Mouse (Mus musculus): Measurements from ENCODE around the gene Usp3.

DNA sequence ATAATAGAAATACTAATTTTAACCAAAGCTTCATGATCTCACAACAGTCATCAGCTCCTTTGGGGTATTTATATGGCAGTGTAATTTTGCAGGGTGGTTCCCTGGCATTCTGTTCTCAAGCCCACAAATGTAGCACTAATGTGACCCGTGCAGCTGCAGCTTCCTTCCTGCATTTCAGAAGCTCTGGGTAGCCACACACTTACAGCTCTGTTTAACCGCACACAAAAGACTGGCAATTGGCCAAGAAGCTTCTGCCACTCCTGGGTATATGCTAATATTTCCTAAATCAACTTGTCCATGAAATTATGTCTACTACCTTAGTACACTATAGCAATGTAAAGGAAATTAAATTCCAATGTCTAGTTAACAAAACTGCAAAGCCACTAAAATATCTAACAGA lies 32.6 kb downstream of the Usp3 start:
- TF ChIP-seq POLR2A (IDR thresholded peaks at IDR 0.05; ENCODE audit: borderline replicate concordance, extremely low read depth, insufficient read depth, insufficient read length, poor library complexity, severe bottlenecking), result no peak
- no peak for TF ChIP-seq CTCF (IDR thresholded peaks at IDR 0.05; ENCODE audit: borderline replicate concordance, extremely low read depth, insufficient read depth, insufficient read length)
